Mouse (Mus musculus) liver, embryonic 14.5 days (tissue): Measurements from ENCODE around the gene Frat1. TPM values are rescaled to one million over a fixed set of nuclear protein-coding genes. Genes with fewer than 3 reads are reported as not detected.

Source experiments
- ATAC-seq: fragments of 200-750 bp; cut with Nextera tagmentation; 2 replicates; pipeline ENCODE4 v1.8.0; 2017; ENCODE audit warnings: moderate number of reproducible peaks, mild to moderate bottlenecking, moderate library complexity; ENCODE audit not compliant: insufficient read depth
- DNase-seq, 3 experiments: peaks; one replicate each; pipeline ENCODE4 v3.0.0-alpha.2; 2012 to 2013; ENCODE audit warnings: low read depth in 3 of 3, low spot score in 3 of 3
- H3K27ac ChIP-seq: fragments of 300-500 bp; sonication (generic); 2 replicates; pipeline ENCODE4 v1.5.1; 2014; ENCODE audit warnings: moderate library complexity, mild to moderate bottlenecking, control low read depth, inconsistent platforms
- H3K27me3 ChIP-seq: fragments of 300-500 bp; sonication (generic); 2 replicates; pipeline ENCODE4 v1.6.1; 2014; ENCODE audit warnings: mild to moderate bottlenecking, low read length, moderate library complexity; ENCODE audit not compliant: control insufficient read depth, insufficient read depth
- H3K36me3 ChIP-seq: fragments of 300-500 bp; sonication (generic); replicated peaks from 2 replicates; pipeline ENCODE4 v1.6.1; 2014; ENCODE audit warnings: low read depth; ENCODE audit not compliant: control insufficient read depth, insufficient read depth
- H3K4me1 ChIP-seq, 2 experiments: fragments of 200-500 bp in 1 of 2; fragments of 300-500 bp in 1 of 2; sonication (generic) in 1 of 2; replicated peaks; 2 replicates each; pipeline ENCODE4 v1.6.1; 2012 to 2014; ENCODE audit warnings: antibody characterized with exemption in 1 of 2, inconsistent platforms in 1 of 2, low read length in 1 of 2; ENCODE audit not compliant: control insufficient read depth in 2 of 2, insufficient read depth in 2 of 2
- H3K4me2 ChIP-seq: fragments of 300-500 bp; sonication (generic); 2 replicates; pipeline ENCODE4 v1.6.1; 2014; ENCODE audit warnings: low read depth, mild to moderate bottlenecking, control low read depth, moderate library complexity
- H3K4me3 ChIP-seq, 2 experiments: fragments of 200-500 bp in 1 of 2; fragments of 300-500 bp in 1 of 2; sonication (generic) in 1 of 2; 2 replicates each; pipeline ENCODE4 v1.5.1; 2012 to 2014; ENCODE audit warnings: low read depth in 2 of 2, low read length in 2 of 2, mild to moderate bottlenecking in 2 of 2, control low read depth in 1 of 2, inconsistent platforms in 1 of 2, moderate library complexity in 1 of 2; ENCODE audit not compliant: insufficient read depth in 1 of 2
- H3K9ac ChIP-seq: fragments of 300-500 bp; sonication (generic); replicated peaks from 2 replicates; pipeline ENCODE4 v1.6.1; 2014; ENCODE audit warnings: mild to moderate bottlenecking, control low read depth, moderate library complexity
- H3K9me3 ChIP-seq: fragments of 300-500 bp; sonication (generic); 2 replicates; pipeline ENCODE4 v1.6.1; 2016; ENCODE audit warnings: low read length, mixed read lengths; ENCODE audit not compliant: control insufficient read depth
- CTCF ChIP-seq: IDR thresholded peaks from 2 replicates; pipeline ENCODE4 v1.5.1; 2016; ENCODE audit warnings: antibody characterized with exemption, low read depth, control low read depth
- EP300 ChIP-seq: IDR thresholded peaks from 2 replicates; pipeline ENCODE4 v1.6.1; 2016; ENCODE audit warnings: antibody characterized with exemption, low read depth
- whole genome bisulfite sequencing: fragments of 180-500 bp; shearing (Covaris S2); extraction: QIAGEN DNeasy Blood & Tissue Kit; methylation state at CpG from one replicate; pipeline ENCODE4 v1.1.7; 2014; ENCODE audit not compliant: insufficient replicate concordance; 5-methylcytosine and 5-hydroxymethylcytosine counted together
- polyA plus RNA-seq, 2 experiments: library from polyadenylated mRNA; depleted of rRNA in 1 of 2; stranded (reverse) in 1 of 2; unstranded in 1 of 2; fragments of >200 nt; fragmentation: Nextera tagmentation in 1 of 2; extraction: Ambion mirVana in 1 of 2; gene quantifications; 2 replicates each; pipeline versions ENCODE4 v1.2.1 to v1.2.3; 2012 to 2014

The Frat1 gene
- polyA plus RNA-seq, 2 experiments: 3.0 to 9.9 TPM

GRCm38 (mm10) chr19:41836719-41837118 lies 6.9 kb downstream of the Frat1 start:
- ATAC-seq (no peak), DNase-seq (no peak)
- WGBS: 40% methylated on average over 3 of the region's 3 CpGs
- peak overlapping the region; percentile 59 for H3K4me2 ChIP-seq
- no peaks in the 10 kb centered on the region for H3K36me3 ChIP-seq
- H3K9ac ChIP-seq: peak overlapping the region; percentile 59
- peak overlapping the region; percentile 94 for H3K27ac ChIP-seq
- no peaks in the 10 kb centered on the region for H3K9me3 ChIP-seq
- no peak for TF ChIP-seq CTCF
- TF ChIP-seq EP300: no peak
- H3K27me3 ChIP-seq: no peaks in the 10 kb centered on the region
- H3K4me1 ChIP-seq: peaks cover 70 to 79% of the 10 kb centered on the region in 2 experiments
- H3K4me3 ChIP-seq: peak overlapping the region in 1 of 2 experiments; percentile 29; a peak in 2 of 4 replicates

GRCm38 (mm10) chr19:41837194-41837916 lies 7.6 kb downstream of the Frat1 start:
- 17% methylated on average over 9 of the region's 9 CpGs for WGBS
- Histone ChIP-seq H3K9me3 (no peaks in the 10 kb centered on the region), H3K4me3 (peak overlapping the region in 1 of 2 experiments; percentile 17; a peak in 1 of 4 replicates), H3K27ac (peak overlapping the region; percentile 94), H3K36me3 (no peaks in the 10 kb centered on the region), H3K4me2 (peak overlapping the region; percentile 59), H3K27me3 (no peaks in the 10 kb centered on the region), H3K4me1 (peaks cover 65 to 75% of the 10 kb centered on the region in 2 experiments), H3K9ac (peak overlapping the region; percentile 14)
- peak; percentile 60 for ATAC-seq
- TF ChIP-seq CTCF: no peak
- TF ChIP-seq EP300: peak; percentile 90
- peak; percentile 72 to 76 (median 74) for DNase-seq

- H3K9me3 ChIP-seq: no peaks in the 10 kb centered on the region
- H3K36me3 ChIP-seq: no peaks in the 10 kb centered on the region
- peak; percentile 29 for ATAC-seq
- peak overlapping the region; percentile 94 for H3K27ac ChIP-seq
- 6% methylated on average over 4 of the region's 4 CpGs for WGBS
- TF ChIP-seq EP300 (peak; percentile 1; the same call in 1 of the 2 replicates), CTCF (no peak)
- peak; percentile 53 to 70 (median 58) for DNase-seq
- peak overlapping the region; percentile 14 for H3K9ac ChIP-seq
- H3K4me3 ChIP-seq: peak overlapping the region; percentile 9 to 17; a peak in 2 of 4 replicates
- peaks cover 59 to 73% of the 10 kb centered on the region in 2 experiments for H3K4me1 ChIP-seq
- peak overlapping the region; percentile 59 for H3K4me2 ChIP-seq
- H3K27me3 ChIP-seq: no peaks in the 10 kb centered on the region
These were observed 8.1 kb downstream of the Frat1 start for GRCm38 (mm10) chr19:41837917-41838261.

GRCm38 (mm10) chr19:41838808-41839207 lies 9.0 kb downstream of the Frat1 start:
- peak; percentile 26 for ATAC-seq
- peak overlapping the region in 1 of 2 experiments; percentile 10; a peak in 1 of 4 replicates for H3K4me3 ChIP-seq
- H3K9me3 ChIP-seq: no peaks in the 10 kb centered on the region
- peak overlapping the region; percentile 14 for H3K9ac ChIP-seq
- TF ChIP-seq CTCF (no peak), EP300 (peak; percentile 90)
- DNase-seq: peak; percentile 53 to 67 (median 66)
- WGBS: 10% methylated on average over 6 of the region's 6 CpGs
- H3K36me3 ChIP-seq: no peaks in the 10 kb centered on the region
- no peaks in the 10 kb centered on the region for H3K27me3 ChIP-seq
- peaks cover 55 to 68% of the 10 kb centered on the region in 2 experiments for H3K4me1 ChIP-seq
- peak overlapping the region; percentile 59 for H3K4me2 ChIP-seq
- peak overlapping the region; percentile 94 for H3K27ac ChIP-seq

- no peak overlapping the region for H3K9ac ChIP-seq
- H3K4me1 ChIP-seq: peaks cover 54 to 65% of the 10 kb centered on the region in 2 experiments
- DNase-seq: no peak
- no peak overlapping the region for H3K4me3 ChIP-seq
- 82% methylated on average over 3 of the region's 3 CpGs for WGBS
- no peaks in the 10 kb centered on the region for H3K9me3 ChIP-seq
- peak overlapping the region; percentile 94; the same call in 1 of the 2 replicates for H3K27ac ChIP-seq
- no peak for ATAC-seq
- no peaks in the 10 kb centered on the region for H3K36me3 ChIP-seq
- peak overlapping the region; percentile 59 for H3K4me2 ChIP-seq
- TF ChIP-seq CTCF (no peak), EP300 (no peak)
- H3K27me3 ChIP-seq: no peaks in the 10 kb centered on the region
These were observed 9.9 kb downstream of the Frat1 start for GRCm38 (mm10) chr19:41839685-41840084.
